Mouse (Mus musculus) lung, adult 18-20 months (tissue): ENCODE data around the gene Lbx1.
A peak's percentile ranks its signal among the peaks of the same experiment; 100 is the strongest.

Experiments used
- DNase-seq, 2 experiments: peaks; one replicate each; pipeline ENCODE4 v3.0.0; 2022; ENCODE audit warnings: mixed read lengths in 2 of 2

Gene Lbx1

GRCm38 (mm10) chr19:45233496-45234127 is 2.0 kb downstream of the Lbx1 start:
- no peak for DNase-seq

GRCm38 (mm10) chr19:45232443-45233410 is 2.9 kb downstream of the Lbx1 start:
- DNase-seq = no peak

DNA sequence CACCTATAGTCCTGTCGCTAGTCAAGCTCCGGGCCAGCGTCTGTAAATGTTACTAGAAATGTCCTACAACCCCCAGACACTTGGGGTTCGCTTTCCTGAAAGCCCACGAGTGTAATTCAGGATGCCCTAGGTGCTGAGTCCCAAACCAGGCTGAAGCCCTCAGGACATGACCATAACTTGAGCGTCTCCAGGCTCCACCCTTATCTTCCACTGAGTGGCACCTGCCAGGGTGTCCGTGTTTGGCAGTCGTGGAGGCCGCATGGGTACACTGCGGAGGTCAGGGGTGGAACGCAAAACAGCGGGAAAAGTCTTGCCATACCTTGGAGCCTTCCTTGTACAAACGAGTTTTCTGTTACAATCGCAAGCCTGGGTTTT is 3.6 kb downstream of the Lbx1 start:
- DNase-seq = no peak

- no peak for DNase-seq
Measured at GRCm38 (mm10) chr19:45231383-45232035, 4.1 kb downstream of the Lbx1 start.

DNA sequence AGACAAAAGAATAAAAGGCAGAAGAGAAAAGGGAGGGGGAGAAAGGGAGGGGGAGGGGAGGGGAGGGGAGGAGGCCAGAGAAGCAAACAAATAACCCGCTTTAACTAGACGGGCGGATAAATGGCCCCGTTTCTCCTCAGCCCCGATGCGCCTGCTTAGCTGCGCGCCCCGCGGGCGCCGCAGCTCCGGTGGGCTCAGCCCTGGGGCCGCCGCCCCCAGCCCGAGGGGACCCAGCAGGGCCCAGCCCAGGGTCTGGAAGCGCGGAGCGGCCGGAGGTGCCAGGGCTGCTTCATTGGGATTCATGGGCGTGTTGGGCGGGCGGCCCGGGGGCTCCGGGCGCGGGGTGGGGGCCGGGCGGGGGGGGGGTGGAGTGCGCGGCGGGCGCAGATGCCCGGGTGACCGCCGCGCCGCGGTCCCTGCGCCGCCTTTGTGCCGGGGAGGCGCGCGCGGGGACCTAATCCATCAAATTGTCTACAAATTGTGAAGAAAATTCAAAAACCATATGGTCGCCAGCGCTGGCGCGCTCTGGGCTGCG is 4.7 kb downstream of the Lbx1 start:
- no peak for DNase-seq

DNA sequence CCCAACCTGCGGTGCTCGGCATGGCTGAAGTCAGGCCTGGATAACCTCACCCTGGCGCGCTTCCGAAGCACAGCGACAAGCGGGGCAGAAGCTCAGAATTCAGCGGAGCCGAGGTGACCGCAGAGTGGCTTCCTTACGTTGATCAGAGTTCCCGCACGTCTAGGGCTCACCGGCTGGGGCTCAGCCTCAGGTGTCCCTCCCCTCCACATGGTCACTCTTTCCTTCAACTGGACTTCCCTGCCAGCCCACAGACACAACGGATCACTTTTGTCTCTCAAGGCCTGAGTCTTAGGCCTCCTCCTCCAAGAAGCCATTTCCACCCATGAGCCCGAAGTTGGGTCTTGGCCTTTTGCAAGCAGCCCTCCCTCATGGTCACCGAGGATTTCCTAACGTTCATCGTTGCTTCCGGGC is 5.4 kb downstream of the Lbx1 start:
- DNase-seq = no peak

DNA sequence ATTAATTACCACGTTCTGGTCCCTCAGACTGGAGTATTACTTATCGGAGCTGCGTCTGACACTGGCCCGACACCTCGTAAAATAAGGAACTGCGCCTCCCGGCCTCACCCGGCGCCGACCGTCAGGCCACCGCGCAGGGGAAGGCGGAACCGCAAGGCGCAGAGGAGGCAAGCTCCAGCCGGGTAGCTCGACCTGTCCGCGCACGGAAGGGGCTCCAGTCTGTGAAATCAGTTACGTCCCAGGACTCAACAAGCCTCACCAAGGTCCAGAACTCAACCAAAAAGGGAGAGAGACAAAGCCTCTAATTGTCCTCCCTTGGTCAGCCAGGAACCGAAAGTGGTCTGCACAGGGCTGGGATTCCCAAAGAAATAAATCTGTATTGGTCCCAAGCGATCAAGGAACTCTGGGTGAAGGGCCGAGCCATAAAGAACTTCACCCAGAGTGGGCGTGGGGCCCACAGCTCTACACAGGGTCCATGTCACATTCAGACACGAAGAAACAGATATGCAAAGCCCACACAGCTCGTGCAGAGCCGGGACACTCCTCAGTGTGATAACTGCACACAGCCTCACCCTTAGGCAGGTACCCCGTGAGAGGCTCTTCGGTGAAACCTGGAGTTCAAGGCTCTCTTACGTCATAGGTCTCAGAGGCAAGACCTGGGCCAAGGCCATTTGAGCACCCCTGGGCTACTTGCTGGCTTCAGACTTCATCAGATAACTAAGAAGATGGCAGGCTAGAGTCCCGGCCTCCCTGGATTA is 6.1 kb downstream of the Lbx1 start:
- DNase-seq = no peak

DNA sequence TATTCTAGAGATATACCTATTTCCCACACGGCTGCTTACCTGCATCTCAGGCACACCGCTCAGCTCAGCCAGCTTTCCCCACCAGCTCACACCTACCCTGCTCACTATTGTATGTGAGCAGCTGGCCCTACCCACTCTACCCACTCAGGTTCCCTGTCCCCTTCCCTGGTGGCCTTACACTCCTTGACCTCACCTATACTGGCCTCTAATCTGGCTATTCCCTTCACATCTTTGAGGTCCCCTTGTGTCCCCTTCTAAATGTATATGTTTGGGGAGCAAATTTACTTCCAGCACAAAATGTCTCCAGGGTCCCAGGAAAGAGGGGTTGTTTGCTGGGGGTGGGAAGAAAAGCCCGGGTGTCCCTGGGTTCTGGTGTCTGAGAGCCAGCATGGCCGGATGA is 6.8 kb downstream of the Lbx1 start:
- DNase-seq = no peak

- no peak for DNase-seq
Measured at GRCm38 (mm10) chr19:45228097-45228496, 7.5 kb downstream of the Lbx1 start.

GRCm38 (mm10) chr19:45227671-45228070 is 7.9 kb downstream of the Lbx1 start:
- DNase-seq = no peak

DNA sequence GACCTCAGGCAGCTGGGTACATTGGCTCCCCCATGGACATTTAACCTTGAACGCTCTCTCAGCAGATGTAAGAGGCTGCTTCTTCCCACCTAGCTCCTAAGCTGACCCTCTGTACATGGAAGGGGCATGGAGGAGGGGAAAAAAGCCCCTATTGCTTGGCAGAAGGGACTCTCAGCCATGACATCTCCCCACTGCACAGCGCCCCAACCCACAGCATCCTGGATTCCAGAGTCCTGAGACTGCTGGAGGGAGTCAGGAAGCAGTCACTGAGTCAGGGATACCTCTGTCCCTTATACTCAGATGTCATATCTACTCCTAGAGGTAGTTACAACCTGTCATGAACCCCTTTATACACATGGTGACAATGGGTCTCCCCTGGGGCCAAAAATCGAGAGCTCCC is 8.6 kb downstream of the Lbx1 start:
- no peak for DNase-seq

- no peak for DNase-seq
Measured at GRCm38 (mm10) chr19:45226246-45226645, 9.4 kb downstream of the Lbx1 start.

DNA sequence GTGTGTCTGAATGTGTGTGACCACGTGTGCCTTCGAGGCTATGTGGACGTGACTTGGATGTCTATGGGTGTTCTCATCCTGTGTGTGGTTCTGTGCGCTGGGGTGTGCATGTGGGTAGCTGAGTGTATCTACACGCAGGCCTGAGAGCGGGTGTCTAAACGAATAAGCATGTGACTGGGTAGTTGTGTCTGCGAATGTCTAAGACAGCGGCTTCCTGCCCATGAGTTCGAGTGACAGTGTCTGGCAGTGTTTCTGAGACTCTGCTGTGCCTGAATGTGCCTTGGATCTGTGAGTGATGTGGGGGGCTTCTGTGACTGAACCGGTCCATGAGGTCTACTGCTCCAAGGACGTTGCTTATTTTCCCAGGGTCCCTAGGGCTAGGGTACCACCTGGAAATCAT is 10.5 kb downstream of the Lbx1 start:
- no peak for DNase-seq

- no peak for DNase-seq
Measured at GRCm38 (mm10) chr19:45224286-45224559, 11.4 kb downstream of the Lbx1 start.

GRCm38 (mm10) chr19:45223413-45224285 is 12.0 kb downstream of the Lbx1 start:
- DNase-seq = no peak

DNA sequence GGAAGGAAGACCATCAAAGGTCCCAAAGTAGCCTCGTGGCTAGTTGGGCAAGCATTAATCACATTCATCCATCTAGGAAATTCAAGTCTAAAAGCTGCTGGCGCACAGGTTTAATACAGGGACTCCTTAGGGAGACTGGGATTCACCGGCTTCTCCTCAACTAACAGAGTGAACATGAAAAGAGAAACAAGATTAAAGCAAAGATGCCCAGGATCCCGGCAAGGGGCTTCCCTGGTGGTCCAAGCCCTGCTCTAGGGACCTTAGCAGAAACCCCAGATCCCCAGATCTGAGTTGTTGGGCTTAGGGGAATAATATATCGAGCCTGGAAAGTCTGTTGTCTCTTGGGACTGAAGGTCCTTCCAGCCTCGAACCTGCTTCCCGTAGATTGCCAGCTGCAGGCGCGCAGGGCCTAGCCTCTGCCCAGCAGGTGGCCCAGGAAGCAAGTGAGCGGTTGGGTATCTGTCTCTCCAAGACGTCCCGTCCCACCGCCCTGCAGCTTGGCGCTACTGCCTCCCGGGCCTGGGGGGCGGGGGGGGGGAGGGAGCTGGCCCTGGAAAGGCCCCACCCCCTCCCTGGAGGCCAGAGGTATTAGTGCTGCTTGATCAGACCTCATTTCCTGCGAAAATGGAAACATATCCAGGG is 13.3 kb downstream of the Lbx1 start:
- DNase-seq = no peak

DNA sequence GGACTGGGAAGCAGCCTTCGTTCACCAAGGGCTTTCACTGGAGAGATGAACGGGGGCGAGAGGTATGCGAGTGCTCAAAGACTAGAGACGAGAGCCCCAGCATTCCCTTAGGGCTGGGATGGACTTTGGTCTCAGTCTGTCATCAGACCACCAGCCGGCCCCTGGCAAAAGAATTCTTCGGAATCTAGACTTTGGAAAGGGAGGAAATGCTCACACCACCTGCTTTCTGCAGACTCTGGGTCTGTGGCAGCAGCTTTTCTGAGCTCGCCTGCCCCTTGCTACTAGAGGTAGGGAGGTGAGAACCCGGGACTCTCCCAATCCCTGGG is 14.2 kb downstream of the Lbx1 start:
- no peak for DNase-seq

DNA sequence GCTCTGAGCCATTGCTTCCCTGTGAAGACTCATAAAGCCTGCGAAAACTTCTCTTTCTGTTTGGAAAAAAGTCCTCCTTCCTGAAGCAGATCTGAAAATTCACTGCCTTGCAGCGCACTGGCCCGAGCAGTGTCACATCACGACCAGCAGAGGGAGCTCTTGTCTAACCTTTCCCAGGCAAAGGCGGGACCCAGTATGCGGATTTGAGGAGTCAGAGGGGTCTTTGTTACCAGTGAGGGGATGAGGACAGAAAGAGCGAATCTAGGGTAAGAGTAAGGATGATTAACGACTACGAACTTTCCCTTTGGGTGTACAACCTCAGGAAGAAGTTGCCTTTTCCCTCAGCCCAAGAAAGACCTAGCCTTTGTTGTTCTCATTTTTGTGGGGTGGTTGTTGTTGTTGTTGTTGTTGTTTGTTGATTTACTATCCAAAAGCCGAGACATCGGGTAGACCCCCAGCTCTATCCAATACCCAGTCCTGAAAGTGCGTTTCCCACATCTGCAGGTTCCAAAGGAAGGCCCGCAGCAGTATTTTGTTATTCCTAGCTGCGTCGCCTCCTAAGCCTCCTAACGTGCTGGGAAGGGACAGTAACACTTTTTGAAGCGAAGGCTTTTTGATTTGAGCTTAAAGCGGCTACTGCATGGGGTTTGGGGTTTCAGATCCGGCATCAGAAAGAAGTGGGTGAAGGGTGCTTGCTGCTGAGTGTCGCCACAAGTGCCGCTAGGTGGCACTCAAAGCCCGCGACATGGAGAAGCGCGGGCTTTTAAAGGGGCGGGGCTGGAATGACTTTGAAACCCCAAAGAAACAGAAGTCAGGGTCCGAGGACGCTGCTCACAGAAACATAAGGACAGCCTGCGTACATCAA is 14.8 kb downstream of the Lbx1 start:
- DNase-seq = peak; percentile 67 to 76

DNA sequence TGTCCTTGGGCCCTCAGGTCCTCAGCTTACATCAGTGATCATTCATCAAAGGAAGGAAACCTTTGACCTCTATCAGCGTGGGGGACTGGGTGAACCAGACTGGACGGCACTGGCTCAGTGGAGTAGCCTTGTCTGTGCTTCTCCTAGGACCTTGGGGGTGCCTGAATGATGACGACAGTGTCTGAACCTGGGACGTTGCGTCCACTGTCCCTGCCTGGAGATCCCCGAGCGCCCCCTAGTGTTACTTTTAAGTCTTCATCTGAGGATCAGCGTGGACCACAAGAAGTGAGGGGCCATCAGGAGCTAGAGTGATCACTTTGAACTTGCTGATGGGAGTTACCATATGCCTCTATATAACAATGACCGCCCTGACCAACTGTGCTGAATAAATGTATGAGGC is 19.4 kb downstream of the Lbx1 start:
- DNase-seq = no peak

DNA sequence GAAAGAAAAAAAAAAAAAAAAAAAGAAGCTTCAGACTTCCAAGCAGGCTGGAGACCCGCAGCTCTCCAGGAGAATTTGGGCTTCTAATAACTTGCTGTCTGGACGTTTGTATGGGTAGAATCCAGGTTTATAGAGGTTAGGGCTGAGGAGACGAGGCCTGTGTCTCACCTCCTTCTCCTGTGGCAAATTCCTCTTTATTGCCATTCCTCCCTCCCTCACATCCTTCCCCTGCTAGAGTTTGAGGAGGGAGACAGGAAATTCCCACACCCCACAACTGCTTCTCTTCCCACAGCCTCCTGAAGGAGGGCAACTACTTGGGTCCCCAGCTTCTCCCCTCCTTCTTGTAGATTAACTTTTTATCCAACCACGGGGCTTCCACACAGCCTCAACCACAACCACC is 20.2 kb downstream of the Lbx1 start:
- no peak for DNase-seq
